Mouse (Mus musculus): ENCODE results near the gene Acvrl1. TPM values are rescaled to one million over a fixed set of nuclear protein-coding genes. Genes with fewer than 3 reads are reported as not detected.
A peak's percentile ranks its signal among the peaks of the same experiment; 100 is the strongest.

The Acvrl1 gene
- total RNA-seq, 2 experiments from 2014 or later: 8.5 to 9.2 TPM

DNA sequence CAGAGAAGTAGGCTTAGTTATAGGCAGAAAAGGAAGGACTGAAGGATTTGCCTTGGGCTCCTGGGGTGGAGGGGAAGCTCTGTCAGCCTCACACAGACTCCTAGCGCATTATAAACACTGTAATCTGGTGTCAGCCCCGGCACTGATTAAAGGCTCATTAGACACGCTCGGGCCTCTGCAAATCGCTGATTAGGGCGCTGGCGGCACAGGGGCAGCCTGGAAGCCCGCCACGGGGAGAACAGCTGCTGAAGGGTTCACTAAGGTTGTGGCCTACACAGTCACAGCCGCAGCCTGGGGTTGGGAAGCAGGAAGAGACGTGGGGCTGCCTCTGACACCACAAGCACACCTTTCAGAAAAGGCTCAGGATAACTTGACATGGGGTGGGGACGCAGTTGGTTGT lies 11.6 kb downstream of the Acvrl1 start:
- intact Hi-C loops (cut with DNase I): no loop called here
- peak; percentile 65 to 73 for DNase-seq

DNA sequence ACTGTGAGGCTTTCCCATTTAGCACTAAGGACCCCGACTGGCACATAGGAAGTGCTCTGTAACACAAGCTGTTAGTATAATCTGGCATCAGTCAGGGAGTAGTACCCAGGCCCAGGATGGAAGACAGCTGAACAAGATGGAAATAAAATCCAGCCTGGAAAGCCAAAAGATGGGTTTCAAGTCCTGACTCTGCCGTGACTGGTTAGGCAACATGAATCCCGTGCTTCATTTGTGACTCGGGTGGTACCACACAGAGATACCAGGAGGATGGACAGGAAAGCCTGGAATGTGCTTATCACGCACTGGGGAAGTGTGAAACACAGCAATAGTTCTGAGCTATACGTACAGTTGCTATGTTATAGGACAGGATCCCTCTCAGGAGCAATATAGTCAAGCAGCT lies 12.3 kb downstream of the Acvrl1 start:
- DNase-seq: no peak
- intact Hi-C loops (cut with DNase I): no loop called here

DNA sequence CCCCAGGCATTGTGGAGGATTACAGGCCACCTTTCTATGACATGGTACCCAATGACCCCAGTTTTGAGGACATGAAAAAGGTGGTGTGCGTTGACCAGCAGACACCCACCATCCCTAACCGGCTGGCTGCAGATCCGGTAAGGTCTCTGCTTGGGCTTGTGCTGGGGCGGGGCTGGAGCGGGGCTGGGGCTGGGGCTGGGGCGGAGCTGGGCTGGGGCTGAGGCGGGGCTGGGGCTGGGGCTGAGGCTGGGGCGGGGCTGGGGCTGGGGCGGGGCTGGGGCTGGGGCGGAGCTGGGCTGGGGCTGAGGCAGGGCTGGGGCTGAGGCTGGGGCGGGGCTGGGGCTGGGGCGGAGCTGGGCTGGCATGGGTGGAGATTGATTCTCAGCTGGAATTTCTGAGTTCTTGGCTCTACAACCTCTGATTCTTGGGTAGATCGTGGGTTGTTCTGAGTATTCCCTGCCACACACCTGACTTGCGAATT lies 12.8 kb downstream of the Acvrl1 start:
- DNase-seq: peak in 1 of 2 experiments; percentile 64
- intact Hi-C loops (cut with DNase I): no loop called here

DNA sequence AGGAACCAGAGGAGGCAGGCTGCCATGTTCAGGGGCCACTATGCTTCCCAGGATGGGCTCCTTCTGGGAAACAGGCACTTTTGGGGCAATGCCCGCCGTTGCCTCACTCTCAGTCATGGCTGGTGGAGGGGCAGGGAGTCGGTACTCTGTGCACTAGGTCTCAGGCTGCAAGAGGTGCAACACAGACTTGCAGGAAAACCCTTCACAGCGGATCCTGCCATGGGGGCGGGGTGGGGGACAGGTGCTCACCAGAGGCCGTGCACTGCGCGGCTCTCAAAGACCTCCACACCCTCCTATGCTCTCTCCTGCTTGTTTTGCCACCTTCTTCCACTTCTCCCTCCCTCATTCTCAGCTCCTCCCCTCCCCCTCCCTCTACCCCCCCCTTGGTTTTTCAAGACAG lies 14.3 kb downstream of the Acvrl1 start:
- intact Hi-C loops (cut with DNase I): no loop called here
- DNase-seq: no peak

DNA sequence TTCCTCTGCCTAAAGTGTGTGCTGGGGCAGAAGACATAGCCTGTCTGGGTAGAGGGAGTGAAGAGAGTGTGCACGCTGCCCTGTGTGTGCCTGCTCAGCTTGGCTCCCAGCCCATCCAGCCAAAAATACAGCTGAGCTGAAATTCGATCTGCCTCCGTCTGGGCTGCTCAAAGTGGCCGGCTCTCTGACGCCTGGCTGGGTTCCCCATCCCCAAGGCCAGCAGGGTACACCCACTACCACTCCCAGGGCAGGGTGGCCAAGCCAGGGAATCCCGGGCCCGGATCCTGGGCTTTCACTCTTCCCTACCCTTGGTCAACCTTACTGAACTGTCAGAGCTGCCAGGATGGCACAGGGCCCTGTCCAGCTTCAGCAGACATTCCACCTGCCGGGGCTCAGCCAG lies 15.2 kb downstream of the Acvrl1 start:
- intact Hi-C loops (cut with DNase I): no loop called here
- peak; percentile 80 to 82 for DNase-seq

DNA sequence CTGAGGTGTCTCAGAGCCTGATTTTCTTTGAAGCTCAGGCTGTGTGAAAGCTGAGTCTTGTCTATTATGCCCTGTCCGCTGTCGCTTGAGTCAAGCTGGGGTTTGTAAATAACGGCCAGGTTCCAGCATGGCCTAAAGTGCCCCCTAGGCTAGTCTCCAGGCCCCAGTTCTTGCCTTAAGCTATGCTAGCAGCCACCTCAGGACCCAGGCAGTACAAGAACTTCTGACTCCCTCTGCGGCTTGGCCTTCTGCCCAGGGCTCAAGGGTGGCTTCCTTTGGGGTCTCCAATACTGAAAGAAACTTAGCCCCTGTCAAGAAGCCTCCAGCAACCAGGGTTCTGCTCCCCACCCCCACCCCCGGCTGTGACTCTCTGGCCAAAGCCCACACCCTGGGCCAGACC lies 15.9 kb downstream of the Acvrl1 start:
- intact Hi-C loops (cut with DNase I): loop anchor here (2.0 kb wide), 1 partner anchor 29 kb away; no protein-coding TSS in a partner anchor
- DNase-seq: no peak

DNA sequence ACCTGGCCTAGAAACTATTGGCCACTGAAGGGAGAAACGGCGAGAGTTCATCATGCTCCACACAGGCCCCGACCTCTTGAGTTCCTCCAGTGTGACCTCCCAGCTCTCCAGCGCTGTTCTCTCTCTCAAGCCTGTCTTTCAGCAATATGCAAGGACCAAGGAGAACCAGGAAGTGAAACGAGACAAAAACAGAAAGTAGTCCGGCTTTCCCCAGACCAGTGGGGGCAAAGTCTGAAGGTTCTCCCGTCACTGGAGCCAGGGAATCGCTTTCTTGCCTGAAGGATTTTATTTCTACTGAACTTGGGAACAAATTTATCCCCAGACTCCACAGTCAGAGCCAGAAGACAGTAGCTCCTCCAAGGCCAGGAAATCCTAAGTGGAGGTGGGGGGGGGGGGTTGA lies 16.5 kb downstream of the Acvrl1 start:
- intact Hi-C loops (cut with DNase I): loop anchor here (2.0 to 5.0 kb wide), 2 partner anchors 28 to 58 kb away; no protein-coding TSS in a partner anchor
- DNase-seq: no peak

DNA sequence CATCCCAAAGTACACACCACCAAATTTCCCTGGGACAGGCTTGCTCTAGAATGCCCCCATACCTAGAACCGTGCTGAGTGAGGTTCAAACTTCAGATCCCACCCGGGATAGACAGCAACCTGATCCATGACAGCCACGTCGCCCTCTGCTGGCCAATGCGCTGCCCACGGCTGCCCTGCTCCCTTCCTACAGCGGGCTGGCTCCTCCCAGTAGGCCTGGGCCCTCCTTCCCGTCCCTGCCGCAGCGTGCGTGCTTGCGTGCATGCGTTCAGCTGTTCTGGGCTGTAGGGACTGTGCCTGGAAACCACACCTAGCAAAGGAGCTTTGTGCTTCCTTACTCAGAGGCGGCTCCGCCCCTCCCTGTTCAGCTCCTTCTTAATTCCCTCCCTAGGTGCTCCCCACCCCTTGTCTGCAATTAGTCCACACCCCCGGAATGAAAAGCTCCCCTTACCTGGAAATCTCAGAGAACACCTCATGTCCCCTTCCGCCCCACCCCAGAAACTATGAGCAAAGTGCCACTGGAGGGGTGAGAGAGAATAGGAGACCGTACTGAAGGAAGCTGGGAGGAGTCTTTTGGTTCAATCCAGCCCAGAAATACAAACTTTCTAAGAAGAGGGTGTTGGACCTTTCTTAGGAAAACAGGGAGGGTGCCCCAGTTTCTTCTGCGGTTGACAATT lies 17.2 kb downstream of the Acvrl1 start:
- DNase-seq: peak; percentile 94 to 97
- intact Hi-C loops (cut with DNase I): loop anchor here (2.0 to 5.0 kb wide), 2 partner anchors 27 to 57 kb away; no protein-coding TSS in a partner anchor

DNA sequence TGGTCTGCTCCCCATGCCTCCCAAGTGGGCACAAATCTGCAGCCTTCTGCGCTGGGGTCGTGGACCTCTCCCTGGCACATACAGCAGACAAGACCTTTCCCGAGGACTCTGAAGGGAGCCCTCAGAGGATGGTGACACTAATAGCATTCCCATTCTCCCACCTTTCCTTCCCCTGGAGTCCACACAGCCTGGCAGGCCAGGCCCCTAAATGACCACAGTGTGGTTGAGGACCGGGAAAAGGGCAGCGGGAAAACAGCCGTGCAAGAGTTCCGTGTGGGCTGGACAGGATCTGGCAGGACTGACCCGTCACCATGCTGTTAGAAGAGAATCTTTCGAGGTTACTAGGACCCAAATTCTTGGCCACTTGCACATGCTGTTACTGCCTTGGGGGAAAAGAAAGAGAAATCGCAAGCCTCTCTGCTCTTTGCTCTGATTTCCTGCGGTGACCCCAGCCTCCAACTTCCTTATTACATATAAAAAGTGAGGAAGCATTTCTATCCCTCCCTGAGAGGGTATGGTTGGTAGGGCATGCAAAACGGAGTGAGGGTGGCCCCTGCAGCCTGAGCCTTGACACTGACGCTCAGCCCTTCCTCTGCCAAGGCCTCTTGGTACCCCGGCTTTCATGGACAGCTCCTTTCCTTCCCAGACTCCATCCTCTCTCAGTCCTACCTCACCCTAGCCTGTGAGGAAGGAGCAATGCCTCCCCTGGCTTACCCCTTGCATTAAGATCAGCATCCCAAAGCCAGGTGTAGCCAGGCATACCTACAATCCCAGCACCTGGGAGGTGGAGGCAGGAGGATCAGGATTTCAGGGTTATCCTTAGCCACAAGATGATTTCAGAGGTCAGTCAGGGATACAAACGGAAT lies 18.0 kb downstream of the Acvrl1 start:
- DNase-seq: peak in 1 of 2 experiments; percentile 23
- intact Hi-C loops (cut with DNase I): loop anchor here (5.0 kb wide), 1 partner anchor 56 kb away; no protein-coding TSS in a partner anchor

DNA sequence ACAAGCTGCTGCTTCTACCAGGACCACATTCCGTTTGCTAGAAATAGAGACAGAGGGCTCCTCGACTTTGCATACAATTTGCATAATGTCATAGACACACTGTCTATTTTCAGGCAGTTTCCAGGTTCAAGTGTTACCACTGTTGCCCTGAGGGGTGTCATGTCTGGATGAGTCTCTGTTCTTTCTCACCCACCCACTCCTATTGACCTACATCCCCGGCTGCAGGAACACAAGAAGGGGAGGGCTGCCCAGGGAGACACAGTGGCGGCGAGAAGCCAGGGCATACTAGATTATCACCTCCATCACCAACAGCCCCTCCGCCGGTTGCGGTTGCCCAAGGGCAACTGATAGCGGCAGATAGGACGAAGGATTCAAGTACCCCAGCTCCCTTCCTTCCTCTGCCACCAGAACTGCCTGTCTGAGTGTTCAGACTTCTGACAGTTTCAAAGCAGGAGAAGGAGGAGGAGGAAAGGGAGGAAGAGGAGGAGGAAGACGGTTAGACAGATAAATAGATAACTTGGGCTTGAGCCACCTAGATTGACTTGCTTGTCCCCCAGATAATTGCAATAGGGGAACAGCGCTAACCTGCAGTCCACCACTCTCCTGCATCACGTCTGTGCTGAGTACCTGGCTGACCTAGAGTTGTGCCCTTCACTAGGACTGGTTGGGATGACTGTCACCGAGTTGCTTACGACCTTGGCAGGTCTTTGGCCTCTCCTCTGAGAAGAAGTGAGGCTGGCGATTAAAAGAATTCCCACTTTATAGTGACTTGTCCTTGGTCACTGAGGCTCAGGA lies 19.0 kb downstream of the Acvrl1 start:
- intact Hi-C loops (cut with DNase I): loop anchor here (5.0 kb wide), 1 partner anchor 55 kb away; no protein-coding TSS in a partner anchor

DNA sequence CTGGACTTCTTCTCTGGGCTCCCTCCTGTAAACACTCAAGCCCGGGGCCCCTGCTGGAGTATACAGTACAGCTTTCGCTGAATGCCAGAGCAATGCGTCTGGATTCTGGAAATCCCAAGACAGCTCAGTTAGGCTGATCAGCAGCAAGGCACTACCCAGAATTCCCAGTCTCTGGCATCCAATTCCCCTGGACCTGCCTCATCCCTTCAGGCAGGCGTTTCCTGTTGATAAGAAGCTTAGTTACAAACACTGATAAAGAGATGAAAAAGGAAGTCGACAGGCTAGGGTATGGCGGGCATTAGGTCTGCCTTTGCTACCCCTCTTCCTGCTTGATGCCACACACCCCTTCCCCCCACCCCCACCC lies 19.6 kb downstream of the Acvrl1 start:
- DNase-seq: no peak
- intact Hi-C loops (cut with DNase I): loop anchor here (5.0 kb wide), 1 partner anchor 54 kb away; no protein-coding TSS in a partner anchor

More for the DNA sequence above, 19.0 kb downstream of the Acvrl1 start:
- DNase-seq: no peak

DNA sequence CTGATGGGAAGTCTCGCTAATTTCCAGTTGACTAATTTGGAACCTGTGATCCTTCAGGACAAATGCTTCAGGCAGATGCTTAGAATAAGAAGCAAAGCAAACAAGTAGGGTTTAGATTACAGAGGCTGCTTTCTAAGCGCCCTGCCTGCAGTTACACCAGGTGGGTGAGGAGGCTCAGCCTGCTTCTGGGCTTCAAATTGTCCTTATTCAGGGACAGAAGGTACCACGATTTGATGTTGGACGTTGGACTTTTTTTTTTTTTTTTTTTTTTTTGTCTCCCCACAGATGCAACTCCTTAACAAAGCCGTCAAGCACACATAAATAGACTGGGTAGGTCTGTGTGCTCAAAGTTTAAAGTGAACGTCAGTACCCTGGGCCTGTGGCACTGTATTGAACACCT lies 20.3 kb downstream of the Acvrl1 start:
- intact Hi-C loops (cut with DNase I): loop anchor here (5.0 kb wide), 1 partner anchor 54 kb away; no protein-coding TSS in a partner anchor

DNA sequence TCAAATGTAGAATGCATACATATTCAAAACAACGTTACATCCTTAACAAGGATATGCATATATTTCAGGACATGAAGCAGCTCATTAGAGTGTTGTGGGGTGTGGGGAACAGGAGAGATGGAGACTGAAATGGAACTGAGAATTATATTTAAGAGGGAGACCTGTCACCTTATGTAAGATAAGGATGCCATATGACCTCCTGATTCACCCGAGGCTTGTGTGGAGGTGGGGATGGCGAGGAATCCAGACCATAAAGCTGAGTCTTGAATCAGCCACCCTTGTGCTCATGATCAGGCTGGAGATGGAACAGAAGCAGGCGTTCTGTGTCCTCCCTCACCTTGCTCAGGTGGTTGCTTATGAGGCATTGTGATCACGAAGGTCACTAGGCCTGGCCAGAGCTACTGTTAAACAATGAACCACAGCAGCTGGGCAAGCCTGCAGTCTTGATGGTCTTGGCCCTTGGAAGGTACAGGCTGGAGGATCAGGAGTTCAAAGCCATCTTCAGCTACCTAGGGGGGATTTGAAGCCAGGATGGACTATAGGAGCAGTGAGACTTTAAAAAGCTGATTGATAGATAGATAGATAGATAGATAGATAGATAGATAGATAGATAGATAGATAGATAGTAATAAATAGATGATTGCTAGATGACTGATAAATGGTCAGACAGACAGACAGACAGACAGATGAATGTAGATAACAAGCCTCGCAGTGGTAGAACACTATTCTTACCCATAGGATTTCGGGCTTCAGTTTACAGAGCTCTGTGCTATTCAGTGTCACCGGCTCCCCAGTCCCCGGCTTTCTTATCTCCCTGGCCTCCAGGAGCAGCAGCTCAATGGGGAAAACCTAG lies 23.3 kb downstream of the Acvrl1 start:
- intact Hi-C loops (cut with DNase I): no loop called here
- DNase-seq: no peak

More for the DNA sequence above, 20.3 kb downstream of the Acvrl1 start:
- DNase-seq: no peak

DNA sequence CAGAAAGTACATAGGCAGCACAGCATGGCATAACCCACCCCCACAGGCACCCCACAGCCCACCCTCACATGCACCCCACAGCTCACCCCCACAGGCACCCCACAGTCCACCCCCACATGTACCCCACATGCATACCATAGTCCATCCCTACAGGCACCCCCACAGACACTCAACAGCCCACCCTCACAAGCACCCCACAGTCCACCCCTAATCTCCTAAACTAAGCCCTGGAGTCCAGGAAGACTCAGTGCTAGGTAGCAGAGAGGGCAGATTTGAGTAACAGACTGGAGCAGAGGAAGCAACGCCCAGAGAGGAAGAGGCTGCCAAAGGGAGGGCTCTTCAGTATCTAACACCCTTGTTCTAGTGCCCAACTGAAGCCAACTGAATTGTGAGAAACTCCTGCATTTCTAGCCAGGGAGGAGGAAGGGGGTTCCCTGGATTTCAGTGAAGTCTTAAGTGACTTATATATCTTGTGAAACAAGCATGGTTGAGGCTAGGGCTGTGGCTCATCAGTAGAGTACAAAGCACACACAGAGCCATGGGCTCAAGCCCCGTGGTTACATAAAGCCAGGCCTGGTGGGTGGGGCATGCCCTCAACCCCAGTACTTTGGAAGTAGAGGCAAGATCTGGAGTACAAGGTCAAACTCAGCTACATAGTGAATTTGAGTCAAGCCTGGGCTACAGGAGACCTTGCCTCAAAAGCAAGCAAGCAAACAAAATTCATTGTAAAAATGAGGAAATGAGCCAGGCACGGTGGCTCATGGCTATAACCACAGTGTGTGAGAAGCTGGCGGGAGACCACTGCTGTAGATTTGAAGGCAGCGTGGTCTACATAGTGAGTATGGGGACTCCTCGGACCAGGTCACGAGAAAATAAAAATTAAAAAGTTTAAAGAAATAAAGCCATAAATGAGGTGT lies 26.6 kb downstream of the Acvrl1 start:
- DNase-seq: no peak
- intact Hi-C loops (cut with DNase I): no loop called here

DNA sequence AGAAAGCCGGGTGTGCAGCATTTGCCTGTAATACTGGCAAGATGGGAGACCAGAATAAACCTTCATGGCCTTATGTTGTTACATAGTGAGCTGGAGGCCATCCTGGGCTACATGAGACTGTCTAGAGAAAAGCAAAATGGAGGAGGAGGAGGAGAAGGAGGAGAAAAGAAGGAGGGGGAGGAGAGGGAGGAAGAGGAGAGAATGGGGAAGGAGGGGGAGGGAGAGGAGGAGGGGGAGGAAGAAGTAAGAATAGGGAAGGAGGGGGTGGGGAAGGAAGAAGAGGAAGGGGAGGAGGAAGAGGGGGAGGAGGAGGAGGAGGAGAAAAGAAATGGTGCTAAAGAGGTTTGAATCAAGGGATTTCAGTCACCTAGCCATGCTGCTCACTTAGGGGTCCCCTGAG lies 31.8 kb downstream of the Acvrl1 start:
- DNase-seq: no peak
- intact Hi-C loops (cut with DNase I): no loop called here

DNA sequence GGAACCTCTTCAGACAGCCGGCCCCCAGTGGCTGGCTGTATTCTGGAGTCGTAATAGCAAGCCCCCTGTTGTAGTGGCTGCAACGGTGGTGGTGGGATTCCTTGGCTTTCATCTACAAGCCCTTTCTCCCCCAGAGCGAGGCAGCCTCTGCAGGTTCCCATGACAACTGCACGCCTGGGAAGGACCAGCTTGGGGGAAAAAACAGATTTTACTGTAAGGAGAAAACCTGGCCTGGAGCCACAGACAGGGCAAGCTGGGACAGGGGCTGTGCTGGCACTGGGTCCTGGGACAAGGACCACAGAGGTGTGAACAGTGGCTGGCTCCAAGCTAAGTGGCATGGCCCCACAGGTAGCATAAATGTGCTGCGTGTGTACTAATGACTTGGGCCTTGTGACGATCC lies 32.3 kb downstream of the Acvrl1 start:
- intact Hi-C loops (cut with DNase I): no loop called here

DNA sequence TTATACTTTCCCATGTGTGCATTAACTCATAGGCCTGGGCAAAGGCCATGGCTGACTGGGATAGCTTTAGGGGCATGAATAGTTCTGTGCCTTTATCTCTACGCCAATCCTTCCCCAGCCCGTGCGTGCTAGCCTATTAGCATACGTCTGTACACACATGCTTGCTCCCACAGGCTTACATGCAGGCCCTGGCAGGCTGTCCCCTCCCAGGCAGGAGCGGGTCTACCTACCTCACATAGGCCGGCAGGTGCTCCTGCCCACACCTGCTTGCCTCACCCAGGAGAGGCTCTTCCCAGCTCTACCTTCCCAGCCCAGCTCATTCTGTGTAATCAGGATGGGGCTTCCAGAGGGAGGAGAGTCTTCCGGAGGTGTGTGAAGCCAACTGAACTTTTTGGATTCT lies 33.2 kb downstream of the Acvrl1 start:
- intact Hi-C loops (cut with DNase I): no loop called here
- DNase-seq: no peak

More for the DNA sequence above, 32.3 kb downstream of the Acvrl1 start:
- no peak for DNase-seq

DNA sequence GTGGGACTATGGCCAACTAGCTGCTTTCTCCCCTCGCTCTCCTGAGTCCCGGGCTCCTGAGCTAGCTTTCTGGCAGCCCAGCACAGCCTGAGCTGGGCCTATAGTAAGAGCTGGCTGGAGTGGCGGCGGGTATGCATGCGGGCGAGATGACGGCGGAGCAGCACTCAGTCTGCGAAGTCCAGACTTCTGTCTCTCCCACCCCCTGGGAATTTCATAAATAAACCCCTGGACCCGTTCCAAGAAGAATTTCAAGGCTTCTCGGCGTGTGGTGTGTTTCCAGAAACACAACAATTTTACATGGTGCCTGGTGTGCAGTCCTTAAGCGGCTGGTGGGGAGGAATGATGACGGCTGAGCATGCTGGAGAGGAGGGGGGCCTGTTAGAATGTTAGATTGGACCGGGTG lies 34.7 kb downstream of the Acvrl1 start:
- intact Hi-C loops (cut with DNase I): no loop called here
- no peak for DNase-seq
